Mouse (Mus musculus) ES-E14 (cell line): Measurements from ENCODE around the gene Nfib.

Source experiments
- CHD2 ChIP-seq: IDR thresholded peaks from 2 replicates; pipeline ENCODE4 v1.6.1; 2014; ENCODE audit warnings: mild to moderate bottlenecking, low read depth, low read length, inconsistent platforms
- HCFC1 ChIP-seq: IDR thresholded peaks from 2 replicates; pipeline ENCODE4 v1.6.1; 2012; ENCODE audit warnings: low read length, inconsistent platforms, borderline replicate concordance; ENCODE audit not compliant: insufficient read depth
- ZC3H11A ChIP-seq: IDR thresholded peaks from 2 replicates; pipeline ENCODE4 v1.6.1; 2012; ENCODE audit warnings: low read depth, mild to moderate bottlenecking, inconsistent platforms, low read length, borderline replicate concordance
- ZNF384 ChIP-seq: IDR thresholded peaks from 2 replicates; pipeline ENCODE4 v1.6.1; 2012; ENCODE audit warnings: low read depth, low read length, inconsistent platforms

- no peak for TF ChIP-seq ZNF384
- TF ChIP-seq HCFC1, result no peak
- no peak for TF ChIP-seq CHD2
- no peak for TF ChIP-seq ZC3H11A
These were observed 299.0 kb downstream of the Nfib start for GRCm38 (mm10) chr4:82406511-82406910.
